Mouse (Mus musculus) hindbrain, embryonic 12.5 days (tissue): ENCODE data around the gene Reps2. TPM values are rescaled to one million over a fixed set of nuclear protein-coding genes. Genes with fewer than 3 reads are reported as not detected.

Experiments
- ATAC-seq: fragments of 200-750 bp; cut with Nextera tagmentation; 2 replicates; pipeline ENCODE4 v1.8.0; 2017; ENCODE audit warnings: moderate TSS enrichment; ENCODE audit not compliant: low FRiP score
- H3K27ac ChIP-seq: fragments of 300-500 bp; sonication (generic); 2 replicates; pipeline ENCODE4 v1.5.1; 2016; ENCODE audit warnings: mild to moderate bottlenecking
- H3K27me3 ChIP-seq: fragments of 300-500 bp; sonication (generic); 2 replicates; pipeline ENCODE4 v1.6.1; 2016; ENCODE audit warnings: mild to moderate bottlenecking
- H3K36me3 ChIP-seq: fragments of 300-500 bp; sonication (generic); 2 replicates; pipeline ENCODE4 v1.6.1; 2016; ENCODE audit warnings: mild to moderate bottlenecking
- H3K4me1 ChIP-seq: fragments of 300-500 bp; sonication (generic); 2 replicates; pipeline ENCODE4 v1.6.1; 2016
- H3K4me2 ChIP-seq: fragments of 300-500 bp; sonication (generic); replicated peaks from 2 replicates; pipeline ENCODE4 v1.6.1; 2016; ENCODE audit warnings: mild to moderate bottlenecking
- H3K4me3 ChIP-seq: fragments of 300-500 bp; sonication (generic); 2 replicates; pipeline ENCODE4 v1.5.1; 2016; ENCODE audit warnings: mild to moderate bottlenecking
- H3K9ac ChIP-seq: fragments of 300-500 bp; sonication (generic); 2 replicates; pipeline ENCODE4 v1.6.1; 2016; ENCODE audit warnings: mild to moderate bottlenecking, moderate library complexity
- H3K9me3 ChIP-seq: fragments of 300-500 bp; sonication (generic); replicated peaks from 2 replicates; pipeline ENCODE4 v1.6.1; 2016; ENCODE audit warnings: mild to moderate bottlenecking
- WGBS: fragments of 180-500 bp; shearing (Covaris S2); methylation state at CpG from one replicate; pipeline ENCODE4 v1.1.7; 2016; 5-methylcytosine and 5-hydroxymethylcytosine counted together
- polyA plus RNA-seq: library from polyadenylated mRNA; unstranded; fragments of >200 nt; fragmentation: Nextera tagmentation; extraction: Ambion mirVana; gene quantifications from 2 replicates; pipeline ENCODE4 v1.2.1, GENCODE M21; 2016

The Reps2 gene
- polyA plus RNA-seq, 1 experiment from 2014 or later, result 1.9 TPM

- Histone ChIP-seq H3K27me3 (peaks cover 11% of the 10 kb centered on the region; the same call in 1 of the 2 replicates), H3K9ac (no peak overlapping the region), H3K9me3 (no peaks in the 10 kb centered on the region), H3K4me3 (no peak overlapping the region), H3K4me2 (no peak overlapping the region), H3K27ac (no peak overlapping the region), H3K36me3 (no peaks in the 10 kb centered on the region), H3K4me1 (no peaks in the 10 kb centered on the region)
- no peak for ATAC-seq
- WGBS, result 90% methylated on average over 3 of the region's 3 CpGs
These were observed 62.9 kb downstream of the Reps2 start for GRCm38 (mm10) chrX:162580521-162580920.

DNA sequence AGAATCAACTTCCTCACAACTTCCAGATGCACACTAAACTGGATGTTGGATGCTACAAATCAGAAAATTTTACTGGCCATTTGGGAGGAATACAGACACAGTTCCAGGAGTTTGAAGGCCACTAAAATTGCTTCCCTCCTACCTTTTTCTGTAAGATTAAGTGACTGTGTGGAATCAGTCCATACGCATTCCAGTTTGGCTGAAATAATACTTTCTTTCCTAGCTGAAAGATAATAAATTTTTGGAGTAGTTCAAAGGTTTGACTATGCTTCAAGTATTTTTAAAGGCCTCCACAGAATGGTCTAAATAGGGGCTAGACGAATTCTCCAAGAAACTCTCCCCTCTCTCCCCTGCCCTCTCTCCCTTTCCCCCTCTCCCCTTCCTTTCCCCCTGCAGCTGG is 75.0 kb downstream of the Reps2 start:
- Histone ChIP-seq H3K4me1 (no peaks in the 10 kb centered on the region), H3K9me3 (no peaks in the 10 kb centered on the region), H3K27ac (no peak overlapping the region), H3K36me3 (no peaks in the 10 kb centered on the region), H3K9ac (no peak overlapping the region), H3K4me2 (no peak overlapping the region), H3K4me3 (no peak overlapping the region), H3K27me3 (peaks cover 5% of the 10 kb centered on the region; the same call in 1 of the 2 replicates)
- WGBS, result 81% methylated on average over 2 of the region's 2 CpGs
- no peak for ATAC-seq

- WGBS, result 93% methylated on average over 4 of the region's 4 CpGs
- Histone ChIP-seq H3K4me2 (no peak overlapping the region), H3K27ac (no peak overlapping the region), H3K4me1 (no peaks in the 10 kb centered on the region), H3K9ac (no peak overlapping the region), H3K4me3 (no peak overlapping the region), H3K36me3 (no peaks in the 10 kb centered on the region), H3K27me3 (peaks cover 10% of the 10 kb centered on the region; the same call in 1 of the 2 replicates), H3K9me3 (no peaks in the 10 kb centered on the region)
- ATAC-seq, result no peak
These were observed 77.9 kb downstream of the Reps2 start for GRCm38 (mm10) chrX:162565501-162565900.

- no peak overlapping the region for H3K4me3 ChIP-seq
- no peaks in the 10 kb centered on the region for H3K9me3 ChIP-seq
- H3K9ac ChIP-seq, result no peak overlapping the region
- H3K27me3 ChIP-seq, result peaks cover 15% of the 10 kb centered on the region; the same call in 1 of the 2 replicates
- no peak for ATAC-seq
- no peak overlapping the region for H3K4me2 ChIP-seq
- H3K4me1 ChIP-seq, result no peaks in the 10 kb centered on the region; the same call in 1 of the 2 replicates
- 61% methylated on average over 6 of the region's 6 CpGs for WGBS
- no peak overlapping the region for H3K27ac ChIP-seq
- H3K36me3 ChIP-seq, result no peaks in the 10 kb centered on the region
These were observed 87.0 kb downstream of the Reps2 start for GRCm38 (mm10) chrX:162556459-162556841.

- H3K9ac ChIP-seq, result no peak overlapping the region
- no peak overlapping the region for H3K4me2 ChIP-seq
- ATAC-seq, result no peak
- WGBS, result 88% methylated on average over 1 of the region's 1 CpGs
- peaks cover 12% of the 10 kb centered on the region; the same call in 1 of the 2 replicates for H3K27me3 ChIP-seq
- no peak overlapping the region for H3K27ac ChIP-seq
- H3K36me3 ChIP-seq, result no peaks in the 10 kb centered on the region
- H3K4me1 ChIP-seq, result no peaks in the 10 kb centered on the region; the same call in 1 of the 2 replicates
- no peaks in the 10 kb centered on the region for H3K9me3 ChIP-seq
- H3K4me3 ChIP-seq, result no peak overlapping the region
These were observed 87.6 kb downstream of the Reps2 start for GRCm38 (mm10) chrX:162555729-162556458.

DNA sequence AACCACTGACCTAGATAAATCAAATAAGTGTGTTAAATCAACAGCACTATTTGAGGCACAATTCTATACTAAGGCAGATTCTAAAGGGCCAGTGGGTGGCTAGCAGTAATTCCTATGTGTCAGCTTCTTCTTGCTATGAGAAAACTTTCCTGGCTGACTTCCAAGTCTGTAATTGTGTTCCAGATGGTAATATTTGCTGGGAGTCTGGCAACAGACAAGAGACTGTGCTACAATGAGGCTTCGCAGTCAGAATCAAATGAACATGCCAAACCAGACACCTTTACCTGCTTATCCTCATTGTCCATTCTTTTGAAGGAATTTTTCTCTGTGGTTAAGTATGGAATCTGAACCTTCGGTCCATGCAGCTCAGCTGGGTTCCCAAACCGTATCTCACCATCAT is 88.9 kb downstream of the Reps2 start:
- no peak overlapping the region for H3K4me2 ChIP-seq
- no peak overlapping the region for H3K4me3 ChIP-seq
- 66% methylated on average over 3 of the region's 3 CpGs for WGBS
- peaks cover 16% of the 10 kb centered on the region; the same call in 1 of the 2 replicates for H3K27me3 ChIP-seq
- ATAC-seq, result no peak
- H3K9me3 ChIP-seq, result no peaks in the 10 kb centered on the region
- no peaks in the 10 kb centered on the region for H3K36me3 ChIP-seq
- no peak overlapping the region for H3K9ac ChIP-seq
- no peak overlapping the region for H3K27ac ChIP-seq
- H3K4me1 ChIP-seq, result no peaks in the 10 kb centered on the region; the same call in 1 of the 2 replicates

DNA sequence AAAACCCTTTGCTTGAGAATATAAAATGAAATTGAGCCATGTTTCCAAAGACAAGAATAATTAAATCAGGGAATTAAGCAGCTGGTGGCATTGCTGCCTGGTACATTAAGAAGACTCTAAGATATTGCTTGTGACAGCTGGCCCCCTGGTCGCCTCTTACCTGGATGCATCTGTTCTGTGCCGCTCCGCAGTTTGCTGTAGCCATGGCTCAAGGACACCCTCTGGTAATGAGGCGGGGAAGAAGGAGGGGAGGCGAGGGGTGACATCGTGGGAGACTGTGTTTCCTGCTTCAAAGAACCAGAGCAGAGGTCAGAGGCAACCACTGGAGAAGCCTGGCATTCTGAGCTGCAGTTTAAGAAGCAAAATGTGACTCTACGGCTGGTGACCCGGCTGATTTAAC is 91.1 kb downstream of the Reps2 start:
- 48% methylated on average over 8 of the region's 8 CpGs for WGBS
- Histone ChIP-seq H3K27ac (no peak overlapping the region), H3K9me3 (no peaks in the 10 kb centered on the region), H3K4me3 (no peak overlapping the region), H3K9ac (no peak overlapping the region), H3K4me2 (no peak overlapping the region), H3K4me1 (no peaks in the 10 kb centered on the region; the same call in 1 of the 2 replicates), H3K36me3 (no peaks in the 10 kb centered on the region), H3K27me3 (peaks cover 16% of the 10 kb centered on the region; the same call in 1 of the 2 replicates)
- no peak for ATAC-seq

GRCm38 (mm10) chrX:162545037-162545436 is 98.4 kb downstream of the Reps2 start:
- Histone ChIP-seq H3K4me2 (no peak overlapping the region), H3K4me3 (no peak overlapping the region), H3K27me3 (peaks cover 3% of the 10 kb centered on the region; the same call in 1 of the 2 replicates), H3K27ac (no peak overlapping the region), H3K4me1 (no peaks in the 10 kb centered on the region), H3K36me3 (no peaks in the 10 kb centered on the region), H3K9me3 (no peaks in the 10 kb centered on the region), H3K9ac (no peak overlapping the region)
- no peak for ATAC-seq

GRCm38 (mm10) chrX:162542576-162543227 is 100.7 kb downstream of the Reps2 start:
- Histone ChIP-seq H3K4me3 (no peak overlapping the region), H3K4me1 (no peaks in the 10 kb centered on the region), H3K4me2 (no peak overlapping the region), H3K9ac (no peak overlapping the region), H3K36me3 (no peaks in the 10 kb centered on the region), H3K9me3 (no peaks in the 10 kb centered on the region), H3K27me3 (no peaks in the 10 kb centered on the region; the same call in 1 of the 2 replicates), H3K27ac (no peak overlapping the region)
- no peak for ATAC-seq
- whole genome bisulfite sequencing, result 52% methylated on average over 1 of the region's 1 CpGs

DNA sequence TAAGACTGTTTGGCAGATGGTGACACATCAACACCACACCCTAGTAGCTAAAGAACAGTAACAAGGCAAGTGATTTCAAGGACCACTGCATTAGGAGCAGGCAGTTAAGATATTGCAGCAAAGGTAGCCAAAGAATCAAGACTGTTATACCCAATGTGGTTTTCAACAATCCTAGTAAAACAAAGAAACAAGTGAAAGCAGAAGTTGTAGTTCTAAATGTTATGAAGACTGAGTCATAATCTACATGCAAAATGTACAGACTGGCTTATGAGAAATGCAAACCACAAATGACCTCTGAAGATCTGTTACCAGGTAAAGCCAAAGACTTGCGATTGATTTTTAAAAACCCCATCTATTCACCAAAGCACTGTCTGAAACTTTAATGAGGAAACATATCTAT is 101.5 kb downstream of the Reps2 start:
- H3K27ac ChIP-seq, result no peak overlapping the region
- H3K9ac ChIP-seq, result no peak overlapping the region
- 100% methylated on average over 1 of the region's 1 CpGs for WGBS
- ATAC-seq, result no peak
- H3K36me3 ChIP-seq, result no peaks in the 10 kb centered on the region
- H3K4me2 ChIP-seq, result no peak overlapping the region
- H3K4me3 ChIP-seq, result no peak overlapping the region
- no peaks in the 10 kb centered on the region; the same call in 1 of the 2 replicates for H3K27me3 ChIP-seq
- H3K9me3 ChIP-seq, result no peaks in the 10 kb centered on the region
- H3K4me1 ChIP-seq, result no peaks in the 10 kb centered on the region

DNA sequence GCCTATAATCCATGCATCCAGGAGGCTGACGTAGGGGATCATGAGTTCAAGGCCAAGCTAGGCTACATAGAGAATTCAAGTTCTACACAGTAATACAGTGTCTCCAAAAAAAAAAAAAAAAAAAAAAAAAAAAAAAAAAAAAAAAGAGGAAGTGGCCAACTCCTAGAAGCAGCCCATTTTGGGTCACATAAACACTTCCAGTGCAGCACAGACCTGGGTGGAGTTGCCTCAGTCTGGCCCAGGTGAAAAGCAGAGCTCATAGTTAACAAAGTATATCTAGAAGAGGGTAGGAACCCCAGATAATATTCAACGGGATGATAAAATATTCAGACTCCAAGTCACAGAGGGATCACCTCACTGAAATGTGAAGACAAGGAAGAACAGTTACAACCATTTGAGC is 112.4 kb downstream of the Reps2 start:
- Histone ChIP-seq H3K27ac (no peak overlapping the region), H3K9me3 (no peaks in the 10 kb centered on the region), H3K9ac (no peak overlapping the region), H3K4me1 (no peaks in the 10 kb centered on the region), H3K27me3 (peaks cover 21% of the 10 kb centered on the region; the same call in 1 of the 2 replicates), H3K4me3 (no peak overlapping the region), H3K36me3 (no peaks in the 10 kb centered on the region), H3K4me2 (no peak overlapping the region)
- no peak for ATAC-seq
- WGBS, result 97% methylated on average over 2 of the region's 2 CpGs

DNA sequence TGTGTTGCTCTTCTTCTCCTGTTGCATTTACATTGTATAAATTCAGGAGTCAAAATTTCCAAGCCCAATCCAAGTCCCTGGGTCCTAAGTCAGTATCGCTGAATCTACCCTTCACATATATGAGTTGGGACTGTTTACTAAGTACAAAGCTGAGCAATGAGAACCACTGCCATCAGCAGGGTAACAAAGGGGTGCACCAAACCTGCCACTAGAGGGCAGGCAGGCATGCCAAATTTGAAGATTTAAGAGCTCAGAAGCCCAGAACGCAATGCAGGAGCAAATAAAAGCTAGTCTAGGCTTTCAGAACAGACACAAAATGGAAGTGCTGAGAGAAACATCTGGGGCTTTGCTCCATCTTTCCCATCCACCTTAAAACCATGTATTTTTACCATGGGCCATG is 116.2 kb downstream of the Reps2 start:
- ATAC-seq, result no peak
- WGBS, result 53% methylated on average over 2 of the region's 2 CpGs
- H3K9me3 ChIP-seq, result no peaks in the 10 kb centered on the region
- H3K9ac ChIP-seq, result no peak overlapping the region
- H3K4me1 ChIP-seq, result no peaks in the 10 kb centered on the region
- peaks cover 14% of the 10 kb centered on the region for H3K27me3 ChIP-seq
- no peak overlapping the region for H3K4me2 ChIP-seq
- no peaks in the 10 kb centered on the region for H3K36me3 ChIP-seq
- H3K27ac ChIP-seq, result no peak overlapping the region
- no peak overlapping the region for H3K4me3 ChIP-seq
